Mouse (Mus musculus): ENCODE results near the gene Tes. TPM values are rescaled to one million over a fixed set of nuclear protein-coding genes. Genes with fewer than 3 reads are reported as not detected.
"Not testable (repeated sequence)": the region's sequence is repeated elsewhere in the genome, so short reads cannot be mapped to it uniquely, and the experiment has no call there.

Gene Tes
- 10 to 100 TPM in 1 of 2 experiments, 1 to 10 TPM in 1; 6.5 to 19.4 TPM for total RNA-seq (2021)
- polyA plus RNA-seq (2012; rRNA removed): 2.4 and 3.3 TPM in 2 replicates
- long read RNA-seq, partial matches to known transcripts: 2 of 7 reads
- long read RNA-seq, other reads (novel, unspliced or antisense): 1 of 7 reads

DNA sequence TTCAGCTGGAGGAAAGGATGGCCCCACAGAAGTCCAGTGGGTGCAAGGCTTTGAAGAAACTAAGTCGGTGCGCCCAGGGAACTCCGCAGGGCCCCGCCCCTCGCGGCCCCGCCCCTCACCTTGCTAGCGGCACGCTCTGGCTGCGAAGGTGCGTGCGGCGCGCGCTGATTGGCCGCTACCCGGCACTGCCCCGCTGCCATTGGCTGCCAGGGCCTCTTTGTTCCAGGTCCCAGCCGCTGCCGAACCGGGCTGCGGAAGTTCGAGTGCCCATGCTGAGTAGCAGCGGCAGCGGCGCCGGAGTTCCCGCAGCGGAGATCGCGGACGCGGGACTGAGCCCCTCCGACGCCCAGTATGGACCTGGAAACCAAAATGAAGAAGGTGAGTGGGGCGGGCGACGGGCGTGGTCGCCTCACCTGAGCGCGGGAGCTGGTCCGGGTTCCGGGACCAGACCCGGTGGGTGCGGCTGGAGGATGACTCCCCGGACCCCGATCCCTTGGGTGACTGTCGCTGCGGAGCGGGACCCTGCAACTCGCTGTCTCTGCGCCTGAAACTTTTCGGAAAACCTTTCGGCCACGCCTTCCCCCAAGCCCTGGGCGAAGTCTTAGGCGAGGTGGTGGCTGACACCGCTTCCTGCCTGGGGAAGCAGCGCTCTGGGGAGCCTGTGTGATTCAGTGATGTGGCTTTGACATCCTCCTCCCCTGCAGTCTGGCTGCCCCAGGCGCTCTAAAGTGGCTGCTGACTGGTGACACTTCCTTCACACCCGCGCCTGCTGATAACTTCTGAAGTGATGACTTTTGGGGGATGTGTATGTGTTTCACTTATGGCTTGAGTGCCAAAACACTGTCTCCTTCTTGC, at the start of gene Tes:
Gene Tes (plus strand): TSS at position 214 of the 855 bp plus-strand sequence.
- peak; percentile 91 for DNase-seq

DNA sequence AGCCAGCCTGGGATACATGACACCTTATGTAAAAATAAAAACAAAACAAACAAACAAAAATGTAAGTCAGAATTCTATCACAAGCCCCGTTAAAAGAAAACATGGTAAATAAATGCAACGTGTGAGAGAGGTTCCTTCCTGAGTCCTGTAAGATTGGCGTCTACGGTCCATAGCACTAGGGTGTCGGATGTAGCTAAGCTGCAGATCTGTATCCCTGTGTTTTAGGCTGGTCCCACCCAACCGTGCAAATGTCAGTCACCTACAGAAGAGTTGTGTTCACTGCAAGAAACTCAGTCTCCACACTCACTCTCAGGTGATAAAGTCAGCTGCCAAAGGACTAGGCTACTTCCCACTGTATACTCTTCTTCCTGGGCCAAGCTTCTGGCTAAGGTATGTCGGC, 39.1 kb upstream of the Tes start:
- no peak for DNase-seq

DNA sequence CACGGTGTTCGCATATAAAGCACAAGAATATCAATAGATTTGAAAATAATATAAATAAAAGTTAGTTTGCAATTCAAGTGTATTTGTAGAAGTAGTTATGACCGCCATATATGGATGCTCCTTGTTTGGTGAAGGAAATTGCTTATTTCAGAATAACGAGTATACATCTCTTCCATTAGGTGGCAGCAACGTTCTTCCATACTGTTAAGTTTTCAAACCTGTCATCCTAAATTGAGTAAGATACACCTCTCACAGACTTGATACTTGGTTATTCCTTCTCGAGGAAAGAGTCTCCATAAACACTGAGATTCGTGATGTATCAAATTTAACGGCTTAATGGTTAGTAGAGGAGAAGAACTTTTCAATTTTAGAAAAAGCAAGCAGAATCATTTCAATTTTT, 37.4 kb upstream of the Tes start:
- DNase-seq: no peak

DNA sequence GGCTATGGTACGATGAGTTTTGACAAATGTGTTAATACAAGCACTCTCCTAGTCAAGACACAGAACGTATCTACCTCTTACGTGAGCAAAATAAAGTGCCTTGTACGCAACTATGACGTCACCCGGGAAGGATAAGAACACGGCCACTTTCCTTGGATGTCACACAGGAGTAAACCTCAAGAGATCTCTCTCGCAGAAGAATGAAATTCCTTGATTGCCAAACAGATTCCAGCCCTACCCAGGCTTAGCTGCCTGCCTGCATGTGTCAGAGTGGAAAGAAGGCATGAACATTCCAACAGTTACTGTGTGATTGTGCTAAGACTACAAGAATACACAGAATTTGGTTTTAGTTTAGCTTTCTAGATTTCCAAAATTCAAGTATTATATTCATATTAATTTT, 36.1 kb upstream of the Tes start:
- DNase-seq: no peak

DNA sequence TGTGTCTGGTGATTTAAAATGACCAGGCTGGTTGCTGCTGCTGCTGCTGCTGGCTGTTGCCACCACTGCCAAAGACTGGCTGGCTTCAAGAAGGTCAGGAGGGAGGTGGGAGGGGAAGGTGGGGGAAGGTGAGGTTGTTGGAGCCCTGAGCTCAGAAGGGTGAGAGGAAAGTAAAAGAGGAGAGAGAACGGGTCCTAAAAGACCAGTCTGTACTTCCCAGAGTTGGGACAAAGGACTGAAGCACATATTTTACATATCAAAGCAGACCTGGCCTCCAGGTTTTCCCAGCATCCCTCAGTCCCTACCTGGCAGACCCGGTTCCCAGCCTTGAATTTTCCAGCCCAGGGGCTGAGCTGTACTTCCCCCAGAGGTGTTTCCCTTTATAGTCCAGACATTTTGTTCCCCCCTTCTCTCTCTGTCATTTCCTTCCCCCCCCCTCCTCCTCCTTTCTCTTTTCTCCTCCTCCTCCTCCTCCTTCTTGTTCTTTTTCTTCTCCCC, 32.7 kb upstream of the Tes start:
- peak; percentile 4 for DNase-seq

DNA sequence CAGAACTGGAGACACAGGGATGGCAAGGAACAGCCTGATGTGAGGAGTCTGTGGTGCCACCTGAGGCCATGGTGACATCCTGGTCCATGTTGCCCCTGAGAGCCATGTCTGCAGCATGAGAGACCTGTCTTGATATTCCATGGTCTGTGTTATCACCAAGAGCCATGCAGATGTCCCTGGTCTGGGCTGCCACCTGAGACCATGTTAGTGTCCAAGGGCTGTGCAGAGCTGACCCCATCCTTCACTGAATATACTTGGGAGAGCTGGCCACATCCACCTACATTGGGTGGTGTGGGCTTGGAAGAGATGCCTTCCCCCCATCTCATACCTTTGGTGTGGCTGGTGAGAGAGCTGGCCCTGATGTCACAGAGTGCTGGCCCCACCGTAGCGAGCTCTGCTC, 30.9 kb upstream of the Tes start:
- no peak for DNase-seq

DNA sequence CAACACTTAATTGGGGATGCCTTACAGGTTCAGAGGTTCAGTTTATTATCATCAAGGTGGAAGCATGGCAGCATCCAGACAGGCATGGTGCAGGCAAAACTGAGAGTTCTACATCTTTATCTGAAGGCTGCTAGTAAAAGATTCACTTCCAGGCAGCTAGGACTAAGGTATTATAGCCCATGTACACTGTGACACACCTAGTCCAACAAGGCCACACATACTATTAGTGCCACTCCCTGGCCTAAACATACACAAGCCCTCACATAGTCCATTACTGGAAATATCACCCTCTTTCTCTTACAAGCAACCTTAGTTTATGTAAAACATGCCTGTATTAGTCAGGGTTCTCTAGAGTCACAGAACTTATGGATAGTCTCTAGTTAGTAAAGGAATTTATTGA, 29.7 kb upstream of the Tes start:
- DNase-seq: no peak

DNA sequence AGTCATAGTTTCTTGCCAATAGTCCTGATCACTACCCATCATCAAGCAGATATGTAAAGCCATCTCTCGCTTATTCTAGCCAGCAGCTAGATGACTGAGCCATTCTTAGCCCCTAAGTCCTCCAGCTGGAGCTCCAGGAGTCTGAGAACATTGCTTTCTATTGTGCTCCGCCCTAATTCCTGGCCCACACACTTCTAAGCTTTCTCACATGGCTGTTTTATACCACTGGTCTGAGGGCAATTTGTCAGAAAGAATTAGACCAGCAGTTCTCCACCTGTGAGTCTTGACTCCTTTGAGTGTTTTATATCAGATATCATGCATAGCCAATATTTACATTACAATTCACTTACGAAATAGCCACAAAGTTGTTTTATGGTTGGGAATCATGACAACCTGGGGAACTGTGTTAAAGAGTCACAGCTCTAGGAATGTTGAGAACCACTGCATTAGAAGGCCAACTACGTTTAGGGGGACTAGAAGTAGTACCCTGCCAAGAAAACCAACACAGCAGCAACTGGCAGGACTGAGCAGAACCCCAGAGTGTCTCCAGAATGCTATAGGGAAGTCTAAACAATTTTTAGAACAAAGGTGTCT, 13.4 kb upstream of the Tes start:
- DNase-seq: no peak

DNA sequence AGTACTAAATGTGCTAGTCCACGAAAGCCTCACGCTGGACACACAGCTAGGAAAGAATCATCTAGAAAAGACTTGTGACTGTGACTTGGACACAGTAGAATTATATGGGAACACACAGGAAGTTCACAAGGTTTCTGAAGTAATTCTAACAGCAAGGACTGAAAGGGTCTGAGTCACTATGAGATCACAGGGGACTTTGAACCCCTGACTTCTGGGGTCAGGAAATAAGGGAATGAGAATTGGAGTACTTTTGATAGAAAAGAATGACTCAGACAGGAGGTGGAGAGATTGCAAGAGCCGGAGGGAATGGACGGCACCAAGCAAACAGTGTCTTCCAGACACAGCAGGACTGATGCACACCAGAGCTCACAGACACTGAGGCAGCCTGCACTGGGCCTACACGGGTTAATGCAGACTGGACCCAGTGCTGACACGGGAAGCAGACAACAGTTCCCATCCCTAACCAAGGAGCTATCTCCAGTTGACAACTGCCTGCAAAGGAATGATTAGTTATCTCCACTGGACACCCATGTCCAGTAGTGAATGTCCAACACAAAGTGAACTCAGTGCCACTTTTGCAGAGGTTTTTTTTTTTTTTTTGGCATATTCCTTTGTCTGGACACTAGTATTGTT, 11.8 kb upstream of the Tes start:
- peak; percentile 45 for DNase-seq

DNA sequence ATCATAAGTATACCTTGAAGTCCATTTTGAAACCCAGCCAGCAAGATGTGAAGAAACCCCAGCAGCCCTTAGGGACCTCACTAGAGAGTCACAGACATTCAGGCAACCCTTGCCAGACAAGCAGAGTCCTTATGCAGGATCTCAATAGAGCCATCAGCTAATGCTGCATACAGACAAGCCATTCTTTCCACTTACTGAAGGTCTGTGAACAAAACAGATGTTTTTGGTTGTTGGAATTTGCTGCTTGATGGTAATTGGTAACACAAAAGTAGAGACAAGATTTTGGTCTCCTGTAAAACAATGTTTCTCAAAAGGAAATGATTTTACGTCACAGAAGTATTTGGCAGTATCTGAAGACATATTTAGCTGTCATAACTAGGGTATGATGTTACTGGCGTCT, 10.2 kb upstream of the Tes start:
- no peak for DNase-seq

DNA sequence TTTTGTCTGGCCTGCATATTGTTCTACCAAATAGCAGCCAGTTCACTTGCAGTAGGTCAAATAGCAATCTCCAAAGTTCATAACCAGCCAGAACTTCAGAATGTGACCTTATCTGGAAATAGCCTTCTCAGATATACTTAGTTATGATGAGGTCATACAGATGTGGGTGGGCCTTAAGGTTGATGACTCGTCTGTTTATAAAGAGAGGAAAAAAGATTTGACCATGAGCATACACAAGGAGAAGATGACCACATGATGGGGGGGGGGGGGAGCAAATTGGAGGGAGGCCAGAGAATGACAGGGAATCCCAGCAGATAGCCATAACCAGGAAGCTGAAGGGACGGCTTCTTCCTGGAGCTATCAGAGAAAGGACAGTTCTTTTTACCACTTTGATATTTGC, 9.3 kb upstream of the Tes start:
- peak; percentile 57 for DNase-seq

DNA sequence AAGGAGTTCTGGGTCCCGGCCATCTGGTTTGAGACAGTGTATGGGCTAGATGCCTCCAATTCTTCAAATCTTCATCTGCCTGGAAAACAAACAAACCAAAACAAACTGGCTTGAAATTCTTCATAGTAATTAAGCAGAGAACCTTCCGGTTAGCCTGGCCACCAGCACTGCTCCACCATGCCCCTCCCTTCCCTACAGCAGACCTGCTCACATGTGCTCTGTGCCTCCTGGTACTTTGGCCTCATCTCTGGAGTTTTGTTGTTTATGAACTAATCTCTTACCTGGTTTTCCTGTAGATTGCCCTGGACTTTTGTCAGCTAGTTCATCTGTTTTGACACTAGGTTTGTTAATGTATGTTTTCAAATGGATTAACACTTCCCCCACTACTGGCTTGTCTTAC, 5.4 kb upstream of the Tes start:
- no peak for DNase-seq

DNA sequence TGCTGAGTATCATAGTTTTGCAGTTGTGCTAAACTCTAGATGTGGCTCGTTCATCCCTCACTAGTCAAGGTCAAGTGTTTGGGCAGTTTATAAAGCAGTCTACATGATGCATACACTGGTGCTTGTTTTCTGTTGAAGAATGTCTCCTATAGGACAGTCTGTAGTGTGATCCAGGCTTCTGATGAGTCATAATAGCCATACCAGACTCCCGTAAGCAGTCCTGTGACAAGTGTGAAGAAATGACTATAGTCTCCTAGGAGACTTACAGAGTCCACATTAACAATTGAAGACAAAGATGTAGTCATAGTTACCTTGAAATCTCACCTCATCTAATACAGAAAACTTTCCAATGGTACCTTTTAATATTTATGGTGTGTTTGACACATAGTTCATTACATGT, 4.8 kb upstream of the Tes start:
- no peak for DNase-seq

DNA sequence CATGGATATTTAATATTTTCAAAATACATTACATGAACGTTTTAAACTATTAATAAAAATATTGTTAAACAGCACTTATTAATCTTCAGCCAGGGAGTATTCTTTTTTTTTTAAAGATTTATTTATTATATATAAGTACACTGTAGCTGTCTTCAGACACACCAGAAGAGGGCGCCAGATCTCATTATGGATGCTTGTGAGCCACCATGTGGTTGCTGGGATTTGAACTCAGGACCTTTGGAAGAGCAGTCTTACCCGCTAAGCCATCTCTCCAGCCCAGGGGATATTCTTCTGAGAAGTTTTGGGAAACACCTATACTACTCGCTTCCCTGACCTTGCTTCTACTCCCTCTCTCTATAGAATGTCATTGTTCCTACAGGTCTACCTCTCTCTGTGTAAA, 3.1 kb upstream of the Tes start:
- DNase-seq: not testable (repeated sequence)

DNA sequence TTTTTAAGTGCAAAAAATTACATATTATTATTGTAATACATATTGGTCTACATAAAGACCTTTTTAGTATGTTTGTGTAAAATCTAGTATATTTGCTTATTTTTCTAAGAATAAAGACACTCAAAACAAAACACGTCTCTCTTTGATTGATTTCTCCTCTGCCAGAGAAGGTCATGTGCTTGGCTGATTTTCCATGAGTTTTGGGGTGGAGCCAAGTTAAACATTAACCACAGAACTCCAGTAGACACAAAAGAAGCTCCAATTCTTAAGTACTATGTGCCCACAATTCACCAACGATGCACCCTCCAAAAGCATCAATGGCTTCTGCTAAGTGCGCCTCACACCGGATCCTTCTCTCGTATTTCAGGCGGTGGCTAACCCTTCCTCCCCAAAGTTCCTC, 2.6 kb upstream of the Tes start:
- peak; percentile 69 for DNase-seq

DNA sequence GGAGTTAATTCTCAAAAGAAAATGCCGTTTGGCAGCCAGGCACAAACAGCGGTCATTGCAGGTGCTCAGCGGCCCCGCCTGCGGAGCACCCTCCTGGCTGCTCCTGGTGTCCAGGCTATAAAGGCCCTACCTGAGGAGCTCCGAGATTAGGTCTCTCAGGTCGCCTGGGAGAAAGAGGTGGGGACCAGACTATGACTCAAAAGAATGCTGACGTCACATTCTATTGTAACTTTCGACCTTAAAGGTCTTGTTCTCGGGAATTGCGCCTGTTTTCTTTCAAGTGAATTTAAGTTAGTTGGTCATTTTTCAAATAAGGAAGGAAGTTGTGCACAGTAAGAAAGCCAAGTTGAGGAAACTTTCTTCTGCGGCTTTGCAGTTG, 831 bp downstream of the Tes start:
- no peak for DNase-seq

DNA sequence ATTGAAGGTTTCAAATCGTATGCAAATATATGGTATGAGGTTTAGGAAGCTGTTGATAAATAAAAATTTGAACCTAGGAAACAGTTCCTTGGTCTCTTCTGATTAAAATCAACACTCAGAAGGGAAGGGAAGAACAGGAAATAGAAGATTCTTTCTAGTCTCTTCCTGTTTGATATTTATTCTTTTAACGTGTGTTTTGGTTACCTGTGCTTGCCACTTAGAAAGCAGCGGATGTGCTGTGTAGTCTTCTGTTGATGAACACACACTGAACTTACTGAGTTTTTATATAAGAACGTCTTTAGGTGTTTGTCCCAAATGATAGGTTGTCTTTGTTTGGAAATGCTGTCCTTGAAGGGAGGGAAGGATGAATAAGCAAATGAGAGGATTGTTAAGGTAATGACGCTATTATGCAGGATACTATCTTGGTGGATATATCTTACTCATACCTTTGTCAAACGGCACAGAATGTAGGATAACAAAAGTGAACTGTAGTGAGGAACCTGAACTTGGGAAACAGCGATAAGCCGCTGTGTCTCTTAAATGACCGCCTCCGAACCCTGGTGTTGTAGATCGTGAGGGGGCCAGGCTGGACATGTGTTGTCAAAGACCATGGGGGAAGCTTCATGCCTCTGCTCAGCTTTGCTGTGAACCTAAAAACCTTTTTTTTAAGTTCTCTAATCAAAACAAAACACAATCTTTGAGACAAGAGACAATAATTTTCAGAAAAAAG, 1.4 kb downstream of the Tes start:
- DNase-seq: no peak

DNA sequence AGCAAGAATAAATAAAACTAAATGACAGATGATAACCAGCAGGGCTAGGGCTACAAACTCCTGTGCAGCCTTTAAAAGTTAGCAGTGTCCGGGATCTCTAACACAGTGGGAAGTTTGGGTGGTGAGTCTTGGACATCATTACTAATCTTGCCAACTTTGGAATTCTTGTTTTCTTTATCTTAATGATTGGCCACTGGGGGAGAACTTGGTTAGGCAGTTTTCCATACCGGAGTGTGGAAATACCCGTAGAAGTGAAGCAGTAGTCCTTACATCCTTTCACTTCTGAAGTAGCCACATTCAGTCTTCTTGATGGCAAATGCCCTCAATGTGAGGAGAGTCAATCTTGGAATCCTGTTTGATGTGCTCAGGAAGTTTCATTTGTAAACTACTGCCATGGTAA, 7.0 kb downstream of the Tes start:
- DNase-seq: no peak

DNA sequence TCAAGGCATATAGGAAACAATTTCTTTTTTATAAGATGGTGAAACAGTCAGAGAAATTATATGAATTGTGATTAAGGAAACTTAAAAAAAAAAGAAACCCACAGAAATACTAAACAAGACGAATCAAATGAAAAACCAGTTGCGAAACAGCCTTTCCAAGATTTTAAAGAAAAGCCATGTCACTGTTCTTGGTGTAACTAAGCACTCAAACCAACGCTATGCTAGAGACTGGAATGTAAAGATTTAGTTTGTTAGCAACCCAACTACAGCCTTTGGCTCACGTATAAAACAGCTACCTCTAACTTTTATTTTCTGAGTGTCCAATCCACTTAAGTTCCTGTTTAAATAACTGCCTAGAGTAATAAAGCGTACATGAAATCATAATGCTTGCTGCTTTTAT, 7.4 kb downstream of the Tes start:
- DNase-seq: no peak

DNA sequence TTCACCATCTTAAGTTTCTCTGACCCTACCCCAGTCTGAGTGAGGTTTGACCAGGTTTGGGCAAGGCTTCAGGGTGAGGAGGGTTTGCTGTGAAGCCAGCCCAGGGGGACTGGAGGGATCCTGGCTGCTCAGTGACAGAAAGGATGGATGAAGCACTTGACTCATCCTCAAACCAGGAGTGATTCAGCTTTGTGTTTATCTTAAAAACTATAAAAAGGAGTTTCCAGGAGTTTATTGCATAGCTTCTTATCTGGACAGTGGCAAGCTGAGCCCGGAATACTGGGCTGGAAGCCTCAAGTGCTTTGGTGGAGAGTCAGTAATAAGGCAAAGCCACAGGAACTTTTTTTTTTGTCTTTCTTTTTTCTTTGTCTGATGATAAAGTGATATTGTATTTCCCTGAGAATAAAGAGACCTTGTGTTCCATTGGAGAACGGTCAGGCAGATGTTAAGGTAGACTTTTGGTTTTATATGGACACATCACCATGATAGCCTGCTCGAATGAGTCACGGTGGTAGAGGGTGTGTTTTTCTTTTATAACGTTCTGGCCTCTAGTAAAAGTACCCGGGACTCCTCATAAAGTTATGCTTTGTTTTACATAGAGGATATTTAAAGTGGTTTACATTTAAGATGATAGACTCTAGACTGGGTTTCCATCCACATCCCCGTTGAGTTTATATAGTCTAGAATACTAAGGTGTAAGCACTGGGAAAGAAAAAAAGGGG, 8.0 kb downstream of the Tes start:
- peak; percentile 18 for DNase-seq

DNA sequence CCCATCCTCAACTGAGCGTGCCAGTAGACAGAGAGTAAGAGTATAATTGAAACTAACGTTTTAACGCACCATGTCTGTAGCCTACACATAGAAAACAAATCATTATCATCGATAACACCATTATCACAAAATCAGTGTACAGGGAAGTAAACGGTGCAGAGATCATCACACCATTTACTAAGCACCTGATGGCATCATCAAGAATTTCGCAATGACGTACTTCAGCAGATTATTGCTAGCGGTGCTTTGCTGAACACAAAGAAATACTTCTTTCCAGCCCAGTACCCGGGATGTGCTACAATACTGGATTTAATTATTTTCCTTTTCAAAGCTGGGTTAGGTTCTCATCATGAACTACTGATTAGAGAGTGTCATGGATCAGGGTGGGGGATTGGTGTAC, 12.3 kb downstream of the Tes start:
- no peak for DNase-seq

DNA sequence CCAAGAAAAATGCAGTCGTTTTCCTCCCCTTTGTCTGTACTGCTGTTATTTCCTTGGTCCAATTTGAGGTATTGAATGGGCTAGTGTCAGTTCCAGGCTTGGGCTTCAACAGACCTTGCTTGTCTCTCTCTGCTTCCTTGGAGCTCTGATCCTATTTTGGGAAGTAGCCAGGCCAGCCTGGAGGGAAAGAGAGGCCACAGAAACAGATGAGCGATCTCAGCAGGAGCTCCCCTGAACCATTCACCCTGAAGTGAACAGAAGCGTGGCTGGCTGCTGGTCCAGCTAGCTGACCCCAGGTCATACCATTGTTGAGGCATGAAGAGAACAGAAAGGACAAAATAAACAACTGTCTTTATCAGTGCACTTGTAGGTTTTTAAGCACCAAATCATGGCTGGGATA, 12.8 kb downstream of the Tes start:
- no peak for DNase-seq
